ENCODE assay signal across 8 mouse cellular contexts in genomic region chr7:63986407-63987182, GRCm38 (mm10). TPM values are rescaled to one million over a fixed set of nuclear protein-coding genes. Genes with fewer than 3 reads are reported as not detected.
A peak's percentile ranks its signal among the peaks of the same experiment; 100 is the strongest.
DNase-seq lines count a peak whose midpoint lies in the region; ATAC-seq and TF ChIP-seq lines count a peak whose summit lies in the region.

No protein-coding gene starts in this region.

- peak; percentile 68 for DNase-seq in T-cell, adult 2 months (ENCODE audit: low spot score)
- peak; percentile 95 for DNase-seq in brain, adult 2 months (ENCODE audit: low read depth, low spot score)
- DNase-seq in kidney, adult 2 months = peak; percentile 88
- DNase-seq in left cerebral cortex, postnatal 14 days (ENCODE audit: low spot score in 2 of 2) = peak; percentile 40 to 75
- peak; percentile 84 to 91 for DNase-seq in thymus, adult 18-20 months
- no peak for DNase-seq in urinary bladder, adult 2 months (ENCODE audit: low spot score)

- peak overlapping the region; percentile 31 for H3K9ac ChIP-seq in forebrain, embryonic 15.5 days (replicated peaks)
- H3K9ac ChIP-seq in midbrain, embryonic 15.5 days = 0 out of 2 replicates have a peak overlapping the region, but pooled peaks have one; percentile 24

- no peak for TF ChIP-seq POLR2A in kidney, adult 2 months (IDR thresholded peaks at IDR 0.05; ENCODE audit: low read depth, low read length)

- no peak overlapping the region for H3K4me3 ChIP-seq in forebrain, embryonic 15.5 days
- H3K4me3 ChIP-seq in kidney, adult 2 months (ENCODE audit: insufficient read depth, low read depth, low read length) = no peak overlapping the region
- H3K4me3 ChIP-seq in midbrain, embryonic 15.5 days = no peak overlapping the region

- H3K27me3 ChIP-seq in forebrain, embryonic 15.5 days = no peaks in the 10 kb centered on the region
- no peaks in the 10 kb centered on the region for H3K27me3 ChIP-seq in kidney, adult 2 months (replicated peaks; ENCODE audit: control insufficient read depth, insufficient read depth, low read length)
- H3K27me3 ChIP-seq in midbrain, embryonic 15.5 days (replicated peaks) = no peaks in the 10 kb centered on the region

- H3K4me1 ChIP-seq in forebrain, embryonic 15.5 days = peaks cover 21% of the 10 kb centered on the region
- peaks cover 11% of the 10 kb centered on the region for H3K4me1 ChIP-seq in kidney, adult 2 months (ENCODE audit: control insufficient read depth, insufficient read depth, low read length)
- H3K4me1 ChIP-seq in midbrain, embryonic 15.5 days = peaks cover 14% of the 10 kb centered on the region

- peak overlapping the region; percentile 93 for H3K27ac ChIP-seq in forebrain, embryonic 15.5 days (replicated peaks)
- H3K27ac ChIP-seq in kidney, adult 2 months (ENCODE audit: insufficient read depth, low read depth, low read length) = peak overlapping the region; percentile 74
- H3K27ac ChIP-seq in midbrain, embryonic 15.5 days = peak overlapping the region; percentile 73

- peak overlapping the region; percentile 19 for H3K4me2 ChIP-seq in forebrain, embryonic 15.5 days (replicated peaks)
- no peak overlapping the region for H3K4me2 ChIP-seq in midbrain, embryonic 15.5 days

- H3K36me3 ChIP-seq in forebrain, embryonic 15.5 days = no peaks in the 10 kb centered on the region
- no peaks in the 10 kb centered on the region for H3K36me3 ChIP-seq in kidney, adult 2 months (ENCODE audit: control insufficient read depth, insufficient read depth, low read length)
- no peaks in the 10 kb centered on the region for H3K36me3 ChIP-seq in midbrain, embryonic 15.5 days (replicated peaks)

- intact Hi-C loops in left cerebral cortex, postnatal 14 days (cut with DNase I) = no loop called here

- 9% methylated on average over 12 of the region's 12 CpGs for WGBS in forebrain, embryonic 15.5 days
- 25% methylated on average over 12 of the region's 12 CpGs for WGBS in kidney, adult 2 months
- 18% methylated on average over 12 of the region's 12 CpGs for WGBS in midbrain, embryonic 15.5 days

- TF ChIP-seq CTCF in kidney, adult 2 months (conservative IDR thresholded peaks at IDR 0.05; ENCODE audit: insufficient read depth, insufficient read length, low read depth, low read length) = no peak

- H3K9me3 ChIP-seq in forebrain, embryonic 15.5 days = no peaks in the 10 kb centered on the region
- H3K9me3 ChIP-seq in midbrain, embryonic 15.5 days = no peaks in the 10 kb centered on the region

- ATAC-seq in forebrain, embryonic 15.5 days (replicated peaks) = peak; percentile 95
- peak; percentile 82 for ATAC-seq in midbrain, embryonic 15.5 days (replicated peaks)

RNA-seq across cellular contexts. Expression of gene Klf13, which starts 47.9 kb away (rescaled TPM):
- polyA plus RNA-seq in forebrain, embryonic 15.5 days (2015; fragmentation: Nextera tagmentation; extraction: Ambion mirVana) = 34.7 and 34.8 TPM in 2 replicates
- polyA plus RNA-seq in kidney, adult 2 months (2012; rRNA removed) = 30.6 and 31.2 TPM in 2 replicates
- 100 to 1,000 TPM; 168 to 175 TPM for total RNA-seq in left cerebral cortex, postnatal 14 days (2021)
- 21.7 and 23.4 TPM in 2 replicates for polyA plus RNA-seq in midbrain, embryonic 15.5 days (2015; fragmentation: Nextera tagmentation; extraction: Ambion mirVana)
- 13.0 and 21.9 TPM in 2 replicates for polyA plus RNA-seq in urinary bladder, adult 2 months (2012; rRNA removed)
